Mouse (Mus musculus) liver, embryonic 13.5 days (tissue): ENCODE measurements around the gene Stmn1. TPM values are rescaled to one million over a fixed set of nuclear protein-coding genes. Genes with fewer than 3 reads are reported as not detected.

ENCODE experiments used
- ATAC-seq: fragments of 200-750 bp; cut with Nextera tagmentation; 2 replicates; pipeline ENCODE4 v1.8.0; 2017; ENCODE audit warnings: low read depth, mild to moderate bottlenecking, moderate number of reproducible peaks, moderate library complexity
- DNase-seq: peaks from one replicate; pipeline ENCODE4 v3.0.0; 2022
- H3K27ac ChIP-seq: fragments of 300-500 bp; sonication (generic); 2 replicates; pipeline ENCODE4 v1.5.1; 2015; ENCODE audit warnings: moderate library complexity, mild to moderate bottlenecking, inconsistent platforms
- H3K27me3 ChIP-seq: fragments of 300-500 bp; sonication (generic); 2 replicates; pipeline ENCODE4 v1.6.1; 2015; ENCODE audit warnings: mild to moderate bottlenecking, inconsistent platforms
- H3K36me3 ChIP-seq: fragments of 300-500 bp; sonication (generic); 2 replicates; pipeline ENCODE4 v1.6.1; 2015; ENCODE audit warnings: mild to moderate bottlenecking, inconsistent platforms
- H3K4me1 ChIP-seq: fragments of 300-500 bp; sonication (generic); replicated peaks from 2 replicates; pipeline ENCODE4 v1.6.1; 2015; ENCODE audit warnings: inconsistent platforms
- H3K4me2 ChIP-seq: fragments of 300-500 bp; sonication (generic); 2 replicates; pipeline ENCODE4 v1.6.1; 2015; ENCODE audit warnings: inconsistent platforms, mild to moderate bottlenecking, moderate library complexity
- H3K4me3 ChIP-seq: fragments of 300-500 bp; sonication (generic); replicated peaks from 2 replicates; pipeline ENCODE4 v1.5.1; 2015; ENCODE audit warnings: mild to moderate bottlenecking, inconsistent platforms
- H3K9ac ChIP-seq: fragments of 300-500 bp; sonication (generic); 2 replicates; pipeline ENCODE4 v1.6.1; 2015; ENCODE audit warnings: mild to moderate bottlenecking, inconsistent platforms
- H3K9me3 ChIP-seq: fragments of 300-500 bp; sonication (generic); replicated peaks from 2 replicates; pipeline ENCODE4 v1.6.1; 2016; ENCODE audit warnings: inconsistent platforms
- WGBS: fragments of 180-500 bp; shearing (Covaris S2); methylation state at CpG from one replicate; pipeline ENCODE4 v1.1.7; 2015; ENCODE audit not compliant: insufficient replicate concordance; 5-methylcytosine and 5-hydroxymethylcytosine counted together
- polyA plus RNA-seq: library from polyadenylated mRNA; unstranded; fragments of >200 nt; fragmentation: Nextera tagmentation; extraction: Ambion mirVana; gene quantifications from 2 replicates; pipeline ENCODE4 v1.2.1, GENCODE M21; 2015

Stmn1 gene
- polyA plus RNA-seq, 1 experiment from 2014 or later = 514 TPM

GRCm38 (mm10) chr4:134460277-134460676, 7.8 kb upstream of the Stmn1 start:
- ATAC-seq = no peak
- 16% methylated on average over 10 of the region's 10 CpGs for WGBS

GRCm38 (mm10) chr4:134461252-134461651, 6.9 kb upstream of the Stmn1 start:
- no peak overlapping the region for H3K4me3 ChIP-seq
- peaks cover 13% of the 10 kb centered on the region for H3K27me3 ChIP-seq
- H3K9ac ChIP-seq = no peak overlapping the region
- DNase-seq (no peak), ATAC-seq (no peak)
- no peak overlapping the region for H3K4me2 ChIP-seq
- H3K27ac ChIP-seq = no peak overlapping the region
- no peaks in the 10 kb centered on the region for H3K9me3 ChIP-seq
- H3K4me1 ChIP-seq = peaks cover 50% of the 10 kb centered on the region
- H3K36me3 ChIP-seq = no peaks in the 10 kb centered on the region
- WGBS = 48% methylated on average over 5 of the region's 5 CpGs

More at GRCm38 (mm10) chr4:134460277-134460676, 7.8 kb upstream of the Stmn1 start:
- DNase-seq = no peak
- Histone ChIP-seq H3K27me3 (peaks cover 14% of the 10 kb centered on the region), H3K4me3 (no peak overlapping the region), H3K9me3 (no peaks in the 10 kb centered on the region), H3K4me2 (no peak overlapping the region), H3K36me3 (no peaks in the 10 kb centered on the region), H3K9ac (no peak overlapping the region), H3K27ac (no peak overlapping the region), H3K4me1 (peaks cover 47% of the 10 kb centered on the region)

GRCm38 (mm10) chr4:134465789-134466188, 2.3 kb upstream of the Stmn1 start:
- 59% methylated on average over 12 of the region's 12 CpGs for WGBS
- Histone ChIP-seq H3K4me3 (no peak overlapping the region), H3K27ac (no peak overlapping the region), H3K9ac (no peak overlapping the region), H3K27me3 (no peaks in the 10 kb centered on the region), H3K4me1 (peaks cover 57% of the 10 kb centered on the region), H3K36me3 (peaks cover 9% of the 10 kb centered on the region), H3K9me3 (no peaks in the 10 kb centered on the region), H3K4me2 (no peak overlapping the region)
- ATAC-seq = no peak
- DNase-seq = no peak

GRCm38 (mm10) chr4:134466381-134467262, 1.5 kb upstream of the Stmn1 start:
- peaks cover 17% of the 10 kb centered on the region for H3K36me3 ChIP-seq
- peak overlapping the region; percentile 95; the same call in 1 of the 2 replicates for H3K9ac ChIP-seq
- H3K27ac ChIP-seq = no peak overlapping the region
- no peaks in the 10 kb centered on the region for H3K27me3 ChIP-seq
- no peak overlapping the region for H3K4me3 ChIP-seq
- ATAC-seq (no peak), DNase-seq (no peak)
- peak overlapping the region; percentile 95 for H3K4me2 ChIP-seq
- peaks cover 56% of the 10 kb centered on the region for H3K4me1 ChIP-seq
- WGBS = 63% methylated on average over 11 of the region's 11 CpGs
- no peaks in the 10 kb centered on the region for H3K9me3 ChIP-seq

- peak overlapping the region; percentile 95 for H3K4me2 ChIP-seq
- ATAC-seq (peak; percentile 35), DNase-seq (peak; percentile 22)
- under 1% methylated on average over 31 of the region's 31 CpGs for WGBS
- peak overlapping the region; percentile 95; the same call in 1 of the 2 replicates for H3K27ac ChIP-seq
- peaks cover 59% of the 10 kb centered on the region for H3K4me1 ChIP-seq
- no peaks in the 10 kb centered on the region for H3K27me3 ChIP-seq
- peak overlapping the region; percentile 95 for H3K9ac ChIP-seq
- H3K4me3 ChIP-seq = peak overlapping the region; percentile 94
- peaks cover 27% of the 10 kb centered on the region for H3K36me3 ChIP-seq
- no peaks in the 10 kb centered on the region for H3K9me3 ChIP-seq
Observed at GRCm38 (mm10) chr4:134467435-134468214, 495 bp upstream of the Stmn1 start.

- Histone ChIP-seq H3K27me3 (no peaks in the 10 kb centered on the region), H3K27ac (peak overlapping the region; percentile 95), H3K9ac (peak overlapping the region; percentile 95), H3K9me3 (no peaks in the 10 kb centered on the region), H3K4me3 (peak overlapping the region; percentile 94), H3K4me2 (peak overlapping the region; percentile 95), H3K4me1 (peaks cover 58% of the 10 kb centered on the region), H3K36me3 (peaks cover 34% of the 10 kb centered on the region)
- under 1% methylated on average over 68 of the region's 68 CpGs for WGBS
- DNase-seq = peak; percentile 96
- ATAC-seq = peak; percentile 81
Observed at GRCm38 (mm10) chr4:134468578-134469266, 602 bp downstream of the Stmn1 start.

- no peak for DNase-seq
- WGBS = 19% methylated on average over 6 of the region's 6 CpGs
- peaks cover 40% of the 10 kb centered on the region for H3K36me3 ChIP-seq
- H3K9me3 ChIP-seq = no peaks in the 10 kb centered on the region
- peak overlapping the region; percentile 95 for H3K27ac ChIP-seq
- no peaks in the 10 kb centered on the region for H3K27me3 ChIP-seq
- ATAC-seq = peak; percentile 19; the same call in 1 of the 2 replicates
- H3K4me3 ChIP-seq = peak overlapping the region; percentile 94
- peak overlapping the region; percentile 95 for H3K4me2 ChIP-seq
- peaks cover 52% of the 10 kb centered on the region for H3K4me1 ChIP-seq
- peak overlapping the region; percentile 95 for H3K9ac ChIP-seq
Observed at GRCm38 (mm10) chr4:134469341-134469796, 1.2 kb downstream of the Stmn1 start.

GRCm38 (mm10) chr4:134469985-134470384, 1.9 kb downstream of the Stmn1 start:
- Histone ChIP-seq H3K4me2 (peak overlapping the region; percentile 95), H3K4me1 (peaks cover 46% of the 10 kb centered on the region), H3K27ac (no peak overlapping the region), H3K36me3 (peaks cover 46% of the 10 kb centered on the region), H3K9ac (peak overlapping the region; percentile 95), H3K9me3 (no peaks in the 10 kb centered on the region), H3K27me3 (no peaks in the 10 kb centered on the region), H3K4me3 (peak overlapping the region; percentile 94)
- WGBS = 79% methylated on average over 3 of the region's 3 CpGs
- DNase-seq (no peak), ATAC-seq (no peak)

GRCm38 (mm10) chr4:134471469-134471868, 3.3 kb downstream of the Stmn1 start:
- H3K27ac ChIP-seq = no peak overlapping the region
- no peak for ATAC-seq
- no peak for DNase-seq
- H3K4me2 ChIP-seq = 0 out of 2 replicates have a peak overlapping the region, but pooled peaks have one; percentile 1
- no peak overlapping the region for H3K9ac ChIP-seq
- no peak overlapping the region for H3K4me3 ChIP-seq
- no peaks in the 10 kb centered on the region for H3K9me3 ChIP-seq
- H3K4me1 ChIP-seq = peaks cover 35% of the 10 kb centered on the region
- H3K36me3 ChIP-seq = peaks cover 61% of the 10 kb centered on the region
- no peaks in the 10 kb centered on the region for H3K27me3 ChIP-seq

GRCm38 (mm10) chr4:134473764-134474163, 5.6 kb downstream of the Stmn1 start:
- ATAC-seq = no peak
- Histone ChIP-seq H3K4me2 (no peak overlapping the region), H3K4me3 (no peak overlapping the region), H3K27me3 (no peaks in the 10 kb centered on the region), H3K9ac (no peak overlapping the region), H3K27ac (no peak overlapping the region), H3K4me1 (peaks cover 24% of the 10 kb centered on the region), H3K36me3 (peaks cover 64% of the 10 kb centered on the region), H3K9me3 (no peaks in the 10 kb centered on the region)
- DNase-seq = no peak
- WGBS = 85% methylated on average over 4 of the region's 4 CpGs

GRCm38 (mm10) chr4:134474240-134474639, 6.1 kb downstream of the Stmn1 start:
- WGBS = 80% methylated on average over 8 of the region's 8 CpGs

More at GRCm38 (mm10) chr4:134474240-134474639, 6.1 kb downstream of the Stmn1 start:
- no peak for DNase-seq
- Histone ChIP-seq H3K4me1 (peaks cover 23% of the 10 kb centered on the region), H3K4me2 (no peak overlapping the region), H3K9me3 (no peaks in the 10 kb centered on the region), H3K4me3 (no peak overlapping the region), H3K27me3 (no peaks in the 10 kb centered on the region), H3K36me3 (peaks cover 64% of the 10 kb centered on the region), H3K9ac (no peak overlapping the region), H3K27ac (no peak overlapping the region)
- ATAC-seq = no peak
